Mouse (Mus musculus): ENCODE results near the gene Gorasp2. TPM values are rescaled to one million over a fixed set of nuclear protein-coding genes. Genes with fewer than 3 reads are reported as not detected.

The Gorasp2 gene
- polyA plus RNA-seq, 1 experiment from 2014 or later: 174 TPM

DNA sequence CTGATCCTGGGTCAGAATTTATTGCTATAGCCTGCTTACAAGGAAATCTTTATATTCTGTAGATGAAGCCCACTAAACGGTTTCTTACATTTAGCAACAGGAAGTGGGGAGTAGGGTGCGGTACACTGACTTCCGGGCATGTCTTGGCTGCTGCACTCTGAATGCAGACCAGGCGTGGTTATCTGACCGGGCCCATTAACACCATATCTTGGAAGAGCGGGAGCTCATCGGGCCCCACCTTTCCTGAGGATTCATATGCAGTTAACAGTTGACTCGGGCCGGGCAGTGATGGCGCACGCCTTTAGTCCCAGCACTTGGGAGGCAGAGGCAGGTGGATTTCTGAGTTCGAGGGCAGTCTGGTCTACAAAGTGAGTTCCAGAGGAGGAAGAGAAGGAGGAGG lies 33.0 kb upstream of the Gorasp2 start:
- no peak for ATAC-seq (replicated peaks; ENCODE audit: low FRiP score, low TSS enrichment, low read depth)
- H3K27me3 ChIP-seq (replicated peaks; ENCODE audit: control insufficient read depth, insufficient read depth, low read length): no peaks in the 10 kb centered on the region
- H3K9me3 ChIP-seq (ENCODE audit: control insufficient read depth, low read length): no peaks in the 10 kb centered on the region
- no peaks in the 10 kb centered on the region for H3K36me3 ChIP-seq (ENCODE audit: control insufficient read depth, insufficient read depth, low read length)
- no peak overlapping the region for H3K4me3 ChIP-seq (ENCODE audit: low read depth, low read length)
- no peak overlapping the region for H3K9ac ChIP-seq (ENCODE audit: low read length)
- no peak overlapping the region for H3K4me2 ChIP-seq (ENCODE audit: low read length)
- peak; percentile 46 for DNase-seq (ENCODE audit: low spot score)
- no peak overlapping the region for H3K27ac ChIP-seq (ENCODE audit: low read depth)
- 0 out of 2 replicates have a peak, but pooled peaks cover 6% of the 10 kb centered on the region for H3K4me1 ChIP-seq (replicated peaks; ENCODE audit: control insufficient read depth, insufficient read depth, low read length)
- WGBS: 90% methylated on average over 12 of the region's 12 CpGs

DNA sequence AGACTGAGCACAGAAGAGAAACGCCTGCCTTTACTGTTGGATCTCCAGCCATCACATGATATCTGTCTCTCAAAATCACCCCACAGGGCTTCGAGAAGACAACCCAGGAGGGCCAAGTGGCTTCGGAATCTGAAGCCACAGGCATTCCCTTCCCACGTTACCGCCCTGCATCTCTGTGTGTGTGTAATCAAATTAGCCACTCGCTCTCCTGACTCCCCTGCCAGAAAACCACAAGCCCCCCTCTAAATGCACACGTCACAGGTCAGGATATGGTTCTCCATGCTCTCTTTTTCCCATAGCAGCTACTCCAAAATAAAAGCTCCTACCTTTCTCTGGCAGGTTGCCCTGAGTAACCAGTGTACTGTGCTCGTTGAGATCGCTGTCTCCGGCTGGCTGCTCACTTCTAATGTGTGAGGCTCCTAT lies 32.0 kb upstream of the Gorasp2 start:
- 12% methylated on average over 10 of the region's 10 CpGs for WGBS
- Histone ChIP-seq H3K9me3 (ENCODE audit: control insufficient read depth, low read length) (no peaks in the 10 kb centered on the region), H3K4me2 (ENCODE audit: low read length) (peak overlapping the region; percentile 39), H3K27me3 (replicated peaks; ENCODE audit: control insufficient read depth, insufficient read depth, low read length) (no peaks in the 10 kb centered on the region), H3K4me3 (ENCODE audit: low read depth, low read length) (no peak overlapping the region), H3K4me1 (replicated peaks; ENCODE audit: control insufficient read depth, insufficient read depth, low read length) (0 out of 2 replicates have a peak, but pooled peaks cover 6% of the 10 kb centered on the region), H3K27ac (ENCODE audit: low read depth) (no peak overlapping the region), H3K36me3 (ENCODE audit: control insufficient read depth, insufficient read depth, low read length) (no peaks in the 10 kb centered on the region), H3K9ac (ENCODE audit: low read length) (no peak overlapping the region)
- peak; percentile 63 for DNase-seq (ENCODE audit: low spot score)
- peak; percentile 62; the same call in 1 of the 2 replicates for ATAC-seq (replicated peaks; ENCODE audit: low FRiP score, low TSS enrichment, low read depth)

DNA sequence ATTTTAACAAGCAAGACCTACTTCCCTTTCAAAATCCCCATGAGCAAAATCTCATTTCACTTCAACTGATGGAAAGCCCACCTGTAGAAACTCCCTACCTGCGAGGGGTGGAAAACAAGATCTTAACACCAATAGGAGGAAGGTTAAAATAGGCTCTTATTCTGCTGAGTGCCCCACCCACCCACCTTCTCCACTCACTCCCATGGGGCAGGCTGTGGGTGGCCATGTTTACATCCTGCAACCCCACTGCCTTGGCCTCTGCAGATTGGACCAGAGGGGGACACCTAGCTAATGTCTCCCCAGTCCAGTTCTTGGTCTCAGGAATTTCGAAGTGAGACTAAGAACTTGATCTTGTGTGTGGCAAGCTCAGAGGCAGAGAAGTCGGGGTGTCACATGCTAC lies 31.5 kb upstream of the Gorasp2 start:
- ATAC-seq (replicated peaks; ENCODE audit: low FRiP score, low TSS enrichment, low read depth) (no peak), DNase-seq (ENCODE audit: low spot score) (peak; percentile 45)
- Histone ChIP-seq H3K9me3 (ENCODE audit: control insufficient read depth, low read length) (no peaks in the 10 kb centered on the region), H3K4me1 (replicated peaks; ENCODE audit: control insufficient read depth, insufficient read depth, low read length) (0 out of 2 replicates have a peak, but pooled peaks cover 6% of the 10 kb centered on the region), H3K4me3 (ENCODE audit: low read depth, low read length) (no peak overlapping the region), H3K4me2 (ENCODE audit: low read length) (peak overlapping the region; percentile 39), H3K27me3 (replicated peaks; ENCODE audit: control insufficient read depth, insufficient read depth, low read length) (no peaks in the 10 kb centered on the region), H3K9ac (ENCODE audit: low read length) (no peak overlapping the region), H3K36me3 (ENCODE audit: control insufficient read depth, insufficient read depth, low read length) (no peaks in the 10 kb centered on the region), H3K27ac (ENCODE audit: low read depth) (no peak overlapping the region)
- WGBS: 71% methylated on average over 3 of the region's 3 CpGs

DNA sequence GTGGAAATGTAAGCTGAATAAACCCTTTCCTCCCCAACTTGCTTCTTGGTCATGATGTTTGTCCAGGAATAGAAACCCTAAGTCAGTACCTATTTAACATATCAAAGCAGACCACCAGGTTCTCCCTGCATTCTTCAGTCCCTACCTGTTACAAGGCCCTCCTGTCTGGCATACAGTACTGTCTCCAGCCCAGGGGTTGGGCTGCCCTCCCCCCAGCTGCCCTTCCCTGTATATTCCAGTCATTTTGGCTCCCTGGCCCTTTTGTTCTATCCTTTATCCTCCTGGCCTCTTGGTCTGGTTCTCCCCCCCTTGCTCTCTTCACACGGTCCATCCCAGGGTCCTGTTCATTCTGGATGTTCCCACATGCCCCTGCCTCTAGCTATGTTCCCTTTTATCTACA lies 30.1 kb upstream of the Gorasp2 start:
- no peak overlapping the region for H3K4me2 ChIP-seq (ENCODE audit: low read length)
- no peak overlapping the region for H3K4me3 ChIP-seq (ENCODE audit: low read depth, low read length)
- H3K27ac ChIP-seq (ENCODE audit: low read depth): no peak overlapping the region
- H3K36me3 ChIP-seq (ENCODE audit: control insufficient read depth, insufficient read depth, low read length): no peaks in the 10 kb centered on the region
- DNase-seq (ENCODE audit: low spot score) (peak; percentile 34), ATAC-seq (replicated peaks; ENCODE audit: low FRiP score, low TSS enrichment, low read depth) (no peak)
- H3K4me1 ChIP-seq (replicated peaks; ENCODE audit: control insufficient read depth, insufficient read depth, low read length): 0 out of 2 replicates have a peak, but pooled peaks cover 6% of the 10 kb centered on the region
- no peaks in the 10 kb centered on the region for H3K27me3 ChIP-seq (replicated peaks; ENCODE audit: control insufficient read depth, insufficient read depth, low read length)
- 76% methylated on average over 1 of the region's 1 CpGs for WGBS
- no peaks in the 10 kb centered on the region for H3K9me3 ChIP-seq (ENCODE audit: control insufficient read depth, low read length)
- no peak overlapping the region for H3K9ac ChIP-seq (ENCODE audit: low read length)

DNA sequence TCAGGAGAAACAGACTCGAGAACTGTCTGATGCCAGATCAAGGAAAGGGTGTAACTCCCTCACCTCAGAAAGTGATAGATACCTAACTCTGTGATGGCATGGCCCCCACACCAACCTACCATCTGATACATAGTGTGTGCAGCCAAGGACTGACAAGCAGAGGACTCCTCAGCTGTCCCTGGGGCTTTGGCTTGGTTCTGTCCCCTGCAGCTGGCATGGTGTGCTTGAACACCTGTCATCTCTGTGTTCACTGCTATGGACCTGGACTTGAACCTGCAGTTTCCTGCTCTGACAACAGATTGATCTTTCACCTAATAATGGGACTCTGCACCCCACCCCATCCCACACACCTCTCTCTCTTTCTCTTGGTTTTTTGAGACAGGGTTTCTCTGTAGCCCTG lies 29.0 kb upstream of the Gorasp2 start:
- H3K36me3 ChIP-seq (ENCODE audit: control insufficient read depth, insufficient read depth, low read length): no peaks in the 10 kb centered on the region
- H3K27ac ChIP-seq (ENCODE audit: low read depth): no peak overlapping the region
- peak; percentile 21 for DNase-seq (ENCODE audit: low spot score)
- no peak overlapping the region for H3K4me3 ChIP-seq (ENCODE audit: low read depth, low read length)
- H3K27me3 ChIP-seq (replicated peaks; ENCODE audit: control insufficient read depth, insufficient read depth, low read length): no peaks in the 10 kb centered on the region
- no peaks in the 10 kb centered on the region for H3K9me3 ChIP-seq (ENCODE audit: control insufficient read depth, low read length)
- H3K4me1 ChIP-seq (replicated peaks; ENCODE audit: control insufficient read depth, insufficient read depth, low read length): 0 out of 2 replicates have a peak, but pooled peaks cover 6% of the 10 kb centered on the region
- no peak overlapping the region for H3K9ac ChIP-seq (ENCODE audit: low read length)
- H3K4me2 ChIP-seq (ENCODE audit: low read length): no peak overlapping the region
- 85% methylated on average over 1 of the region's 1 CpGs for WGBS
- ATAC-seq (replicated peaks; ENCODE audit: low FRiP score, low TSS enrichment, low read depth): no peak

DNA sequence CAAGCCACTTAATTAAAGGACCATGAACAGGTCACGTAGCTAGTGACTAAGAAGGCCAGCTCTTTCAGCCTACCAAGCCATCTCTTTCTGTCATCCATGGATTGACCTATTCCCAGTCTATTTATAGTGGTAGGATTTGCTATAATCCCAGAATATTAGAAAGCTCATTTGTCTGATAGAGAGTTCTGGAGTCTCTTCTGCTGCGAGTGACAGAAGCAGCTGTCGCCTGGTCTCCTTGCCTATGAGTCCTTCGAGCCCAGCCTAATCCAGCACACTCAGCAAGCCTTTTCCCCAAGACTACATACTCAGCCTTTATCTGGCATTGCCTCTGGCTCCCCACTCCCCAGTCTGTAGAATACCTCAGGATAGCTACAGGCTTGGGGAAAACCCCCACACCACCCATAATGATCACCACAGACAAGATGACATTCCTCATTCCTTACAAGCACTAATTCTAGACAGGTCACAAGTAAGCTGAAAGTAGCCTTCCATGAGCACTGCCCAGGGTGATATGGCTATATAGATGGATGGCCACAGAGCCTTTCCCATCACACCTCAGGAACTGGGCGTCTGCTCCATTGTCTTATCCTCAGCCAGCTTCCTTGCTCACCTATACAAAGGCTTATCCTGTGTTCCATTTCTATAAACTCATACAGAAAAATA lies 27.2 kb upstream of the Gorasp2 start:
- Histone ChIP-seq H3K27me3 (replicated peaks; ENCODE audit: control insufficient read depth, insufficient read depth, low read length) (no peaks in the 10 kb centered on the region), H3K9ac (ENCODE audit: low read length) (no peak overlapping the region), H3K4me1 (replicated peaks; ENCODE audit: control insufficient read depth, insufficient read depth, low read length) (0 out of 2 replicates have a peak, but pooled peaks cover 6% of the 10 kb centered on the region), H3K9me3 (ENCODE audit: control insufficient read depth, low read length) (no peaks in the 10 kb centered on the region), H3K36me3 (ENCODE audit: control insufficient read depth, insufficient read depth, low read length) (no peaks in the 10 kb centered on the region), H3K27ac (ENCODE audit: low read depth) (no peak overlapping the region), H3K4me2 (ENCODE audit: low read length) (no peak overlapping the region), H3K4me3 (ENCODE audit: low read depth, low read length) (no peak overlapping the region)
- no peak for ATAC-seq (replicated peaks; ENCODE audit: low FRiP score, low TSS enrichment, low read depth)
- peak; percentile 12 for DNase-seq (ENCODE audit: low spot score)
- WGBS: 88% methylated on average over 5 of the region's 5 CpGs

DNA sequence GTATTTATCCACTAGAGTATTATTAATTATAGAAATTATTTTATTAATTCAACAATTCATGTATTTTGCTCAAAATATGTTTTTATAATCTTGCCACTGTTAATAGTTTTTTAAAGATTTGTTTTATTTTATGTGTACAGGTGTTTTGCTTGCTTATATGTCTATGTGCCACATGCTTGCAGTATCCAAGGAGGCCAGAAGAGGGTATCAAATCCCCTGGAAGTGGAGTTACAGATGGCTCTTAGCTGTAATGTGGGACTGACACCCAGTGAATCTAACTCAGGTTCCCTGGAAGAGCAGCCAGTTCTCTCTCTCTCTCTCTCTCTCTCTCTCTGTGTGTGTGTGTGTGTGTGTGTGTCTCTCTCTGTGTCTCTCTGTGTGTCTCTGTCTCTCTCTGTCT lies 20.4 kb upstream of the Gorasp2 start:
- Histone ChIP-seq H3K27ac (ENCODE audit: low read depth) (no peak overlapping the region), H3K4me3 (ENCODE audit: low read depth, low read length) (no peak overlapping the region), H3K9ac (ENCODE audit: low read length) (no peak overlapping the region), H3K27me3 (replicated peaks; ENCODE audit: control insufficient read depth, insufficient read depth, low read length) (no peaks in the 10 kb centered on the region), H3K36me3 (ENCODE audit: control insufficient read depth, insufficient read depth, low read length) (no peaks in the 10 kb centered on the region), H3K4me1 (replicated peaks; ENCODE audit: control insufficient read depth, insufficient read depth, low read length) (no peaks in the 10 kb centered on the region), H3K4me2 (ENCODE audit: low read length) (no peak overlapping the region), H3K9me3 (ENCODE audit: control insufficient read depth, low read length) (no peaks in the 10 kb centered on the region)
- ATAC-seq (replicated peaks; ENCODE audit: low FRiP score, low TSS enrichment, low read depth) (no peak), DNase-seq (ENCODE audit: low spot score) (no peak)

DNA sequence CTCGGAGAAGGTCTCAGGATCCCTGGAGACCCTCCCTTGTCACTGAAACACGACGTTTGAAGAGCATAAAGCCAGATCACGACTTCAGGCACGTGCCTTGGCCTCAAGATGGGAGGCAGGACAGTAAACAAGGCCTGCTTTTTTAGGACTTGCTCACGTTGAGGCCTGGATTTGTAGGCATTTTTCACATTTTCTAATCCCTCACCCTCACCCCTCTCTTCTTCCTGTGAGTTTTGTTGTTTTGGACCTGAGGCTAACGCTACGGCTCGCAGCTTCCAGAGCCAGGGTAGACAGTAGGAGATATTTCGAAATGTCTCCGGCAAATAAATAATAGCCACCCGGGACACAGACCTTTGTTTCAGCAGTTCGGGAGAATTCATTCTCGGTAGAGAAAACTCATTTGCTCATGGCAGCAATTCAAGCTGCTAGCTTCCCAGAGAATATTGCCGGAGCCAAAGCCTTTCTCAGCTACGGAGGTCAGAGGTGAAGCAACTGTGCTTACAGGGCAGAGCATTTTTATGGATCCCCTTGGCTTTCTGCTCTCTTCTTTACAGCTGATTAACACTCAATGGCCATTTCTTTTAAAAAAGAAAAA lies 18.3 kb upstream of the Gorasp2 start:
- H3K36me3 ChIP-seq (ENCODE audit: control insufficient read depth, insufficient read depth, low read length): no peaks in the 10 kb centered on the region
- H3K4me3 ChIP-seq (ENCODE audit: low read depth, low read length): no peak overlapping the region
- H3K9me3 ChIP-seq (ENCODE audit: control insufficient read depth, low read length): no peaks in the 10 kb centered on the region
- no peaks in the 10 kb centered on the region for H3K27me3 ChIP-seq (replicated peaks; ENCODE audit: control insufficient read depth, insufficient read depth, low read length)
- 49% methylated on average over 16 of the region's 16 CpGs for WGBS
- no peak overlapping the region for H3K9ac ChIP-seq (ENCODE audit: low read length)
- no peak overlapping the region for H3K27ac ChIP-seq (ENCODE audit: low read depth)
- ATAC-seq (replicated peaks; ENCODE audit: low FRiP score, low TSS enrichment, low read depth) (no peak), DNase-seq (ENCODE audit: low spot score) (no peak)
- H3K4me1 ChIP-seq (replicated peaks; ENCODE audit: control insufficient read depth, insufficient read depth, low read length): no peaks in the 10 kb centered on the region
- no peak overlapping the region for H3K4me2 ChIP-seq (ENCODE audit: low read length)

All from intestine, embryonic 14.5 days (tissue).